Comparison of ENCODE assay signal across 19 mouse cellular contexts in the genomic region with DNA sequence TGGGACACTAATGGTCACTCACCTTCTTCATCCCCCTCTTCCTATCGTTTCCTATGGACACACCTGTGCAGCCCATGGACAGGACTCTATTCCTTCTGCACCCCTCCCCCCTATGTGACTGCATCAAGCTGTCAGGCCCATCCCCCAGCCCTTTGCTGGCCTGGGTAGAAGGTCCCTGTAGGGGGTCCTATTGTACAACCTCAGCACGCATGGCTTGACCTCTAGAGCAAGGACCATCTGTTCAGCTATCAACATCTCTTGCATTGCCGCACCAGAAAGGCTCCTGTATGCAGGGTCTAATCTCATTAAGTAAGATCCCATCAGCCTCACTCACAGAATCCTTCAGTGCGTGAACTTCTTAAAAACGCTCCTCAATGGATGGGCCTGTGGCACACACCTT.
"Had no signal": no experiment of that assay in that cellular context is flagged by ENCODE, and none has a peak within 500 bp of the region (broad histone marks: within the 10 kb centered on the region; RNA-seq: fewer than 3 reads in every experiment).

No protein-coding gene starts in this region.

- H3K9me3 ChIP-seq: kidney, embryonic 15.5 days; limb, embryonic 13.5 days; liver, embryonic 12.5 days; liver, embryonic 15.5 days; lung, embryonic 15.5 days; midbrain, embryonic 10.5 days; midbrain, embryonic 13.5 days; neural tube, embryonic 12.5 days; neural tube, embryonic 15.5 days; stomach, embryonic 15.5 days had no signal

- H3K4me3 ChIP-seq: kidney, embryonic 15.5 days; limb, embryonic 13.5 days; liver, embryonic 12.5 days; liver, embryonic 15.5 days; lung, embryonic 15.5 days; midbrain, embryonic 10.5 days; midbrain, embryonic 13.5 days; neural tube, embryonic 12.5 days; neural tube, embryonic 15.5 days; stomach, embryonic 15.5 days had no signal

- H3K36me3 ChIP-seq: kidney, embryonic 15.5 days; limb, embryonic 13.5 days; liver, embryonic 12.5 days; liver, embryonic 15.5 days; lung, embryonic 15.5 days; midbrain, embryonic 10.5 days; midbrain, embryonic 13.5 days; neural tube, embryonic 12.5 days; neural tube, embryonic 15.5 days; stomach, embryonic 15.5 days had no signal

- H3K4me1 ChIP-seq: limb, embryonic 13.5 days; liver, embryonic 12.5 days; liver, embryonic 15.5 days; lung, embryonic 15.5 days; megakaryocyte, embryonic 14.5 days; midbrain, embryonic 13.5 days; neural tube, embryonic 12.5 days; neural tube, embryonic 15.5 days; stomach, embryonic 15.5 days had no signal

- H3K27me3 ChIP-seq: kidney, embryonic 15.5 days; limb, embryonic 13.5 days; liver, embryonic 12.5 days; liver, embryonic 15.5 days; lung, embryonic 15.5 days; midbrain, embryonic 13.5 days; neural tube, embryonic 12.5 days; neural tube, embryonic 15.5 days; stomach, embryonic 15.5 days had no signal

- DNase-seq: kidney, adult 8-10 months; kidney, postnatal 14 days; kidney, postnatal 4 days; liver; lung, adult 18-20 months; lung, postnatal 10 days; lung, postnatal 36 days; thymus, postnatal 25 days had no signal
